Mouse (Mus musculus) layer of hippocampus, adult 8-10 months (tissue): ENCODE results near the gene Tmem242. TPM values are rescaled to one million over a fixed set of nuclear protein-coding genes. Genes with fewer than 3 reads are reported as not detected.
"Not testable (repeated sequence)": the region's sequence is repeated elsewhere in the genome, so short reads cannot be mapped to it uniquely, and the experiment has no call there.

Experiments
- DNase-seq, 2 experiments: peaks; one replicate each; pipeline ENCODE4 v3.0.0; 2022; ENCODE audit warnings: low spot score in 2 of 2
- total RNA-seq, 4 experiments: library from RNA; stranded (reverse); gene quantifications; 2 replicates each; pipeline ENCODE4 v1.2.4; 2022

The Tmem242 gene
- 10 to 100 TPM; 69.3 to 73.1 (median 71.8) TPM for total RNA-seq

DNA sequence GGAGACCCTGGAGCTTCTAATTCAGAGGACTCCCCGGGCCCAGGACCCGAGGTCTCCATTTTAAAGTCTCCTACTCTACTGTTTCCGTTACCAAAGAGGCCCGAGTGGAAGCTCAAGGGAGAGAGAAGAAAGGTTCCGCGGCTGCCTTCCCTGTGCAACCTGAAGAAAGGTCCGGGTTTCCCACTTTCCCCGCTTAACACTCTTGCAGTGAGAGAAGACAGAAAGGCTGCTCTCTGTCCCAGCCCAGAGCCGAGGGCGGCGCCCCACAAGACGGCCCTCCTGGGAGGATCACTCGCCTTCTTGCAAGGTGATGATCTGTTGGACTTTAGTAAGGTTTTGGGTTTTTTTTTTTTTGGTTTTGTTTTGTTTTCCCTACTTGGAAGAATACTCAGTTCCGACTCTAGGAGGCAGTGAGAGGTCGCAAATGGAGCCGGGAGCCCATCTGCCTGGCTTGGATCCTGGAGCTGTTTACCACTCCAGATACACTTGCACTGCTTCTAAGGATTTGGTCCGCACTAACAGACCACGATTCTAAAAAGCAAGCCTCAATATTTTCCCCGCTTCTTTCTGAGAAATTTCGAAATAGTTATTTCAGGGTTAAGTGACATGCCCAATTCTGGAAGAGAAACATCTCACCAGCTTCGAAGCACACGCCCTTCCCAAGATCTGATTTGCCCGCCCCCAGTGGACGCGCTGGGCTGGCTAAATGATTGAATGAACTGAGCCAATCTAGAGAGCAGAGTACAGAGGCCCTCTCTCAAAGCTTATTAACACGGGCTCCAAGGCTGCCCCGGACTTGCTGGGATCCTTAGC, at the start of gene Tmem242:
TSS of gene Tmem242 (minus strand) at position 101 of the 813 bp plus-strand sequence.
- DNase-seq, result peak; percentile 81 to 94

DNA sequence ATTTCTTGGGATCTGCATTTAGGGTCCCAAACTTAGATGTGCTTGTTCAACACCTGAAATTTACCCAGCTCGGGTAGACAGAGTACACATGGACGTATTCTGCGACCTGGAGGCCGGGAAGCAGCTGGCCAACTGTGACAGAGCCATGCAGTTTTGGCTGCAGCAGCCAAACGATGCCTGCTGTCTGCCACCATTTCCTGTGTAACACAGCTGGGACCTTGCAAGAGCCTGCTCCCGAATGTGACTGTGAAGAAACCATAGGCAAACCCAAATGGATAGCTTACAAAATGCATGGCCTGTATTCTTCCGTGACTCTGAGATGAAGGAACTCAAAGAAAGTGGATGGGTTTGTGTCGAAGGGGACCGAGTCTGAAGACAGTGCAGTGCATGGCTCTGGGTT, 48.1 kb upstream of the Tmem242 start:
- no peak for DNase-seq

DNA sequence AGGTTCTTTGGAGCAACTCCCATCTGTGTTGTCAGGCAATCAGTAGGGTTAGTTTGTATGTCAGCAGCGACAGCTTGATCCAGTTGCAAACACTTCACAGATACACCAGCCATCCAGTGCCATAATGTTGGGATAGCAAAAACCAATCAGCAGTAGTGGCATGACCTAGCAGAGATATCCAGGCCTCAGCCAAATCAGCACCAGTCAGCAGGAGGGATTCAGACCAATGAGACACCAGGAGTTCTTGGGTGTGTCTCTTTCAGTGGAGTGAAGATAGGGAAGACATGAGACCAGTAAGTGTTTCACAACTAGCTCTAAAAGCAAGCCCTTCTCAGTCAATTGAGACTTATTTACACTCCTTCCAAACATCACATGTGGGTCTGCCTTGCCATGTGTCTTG, 44.6 kb upstream of the Tmem242 start:
- no peak for DNase-seq

DNA sequence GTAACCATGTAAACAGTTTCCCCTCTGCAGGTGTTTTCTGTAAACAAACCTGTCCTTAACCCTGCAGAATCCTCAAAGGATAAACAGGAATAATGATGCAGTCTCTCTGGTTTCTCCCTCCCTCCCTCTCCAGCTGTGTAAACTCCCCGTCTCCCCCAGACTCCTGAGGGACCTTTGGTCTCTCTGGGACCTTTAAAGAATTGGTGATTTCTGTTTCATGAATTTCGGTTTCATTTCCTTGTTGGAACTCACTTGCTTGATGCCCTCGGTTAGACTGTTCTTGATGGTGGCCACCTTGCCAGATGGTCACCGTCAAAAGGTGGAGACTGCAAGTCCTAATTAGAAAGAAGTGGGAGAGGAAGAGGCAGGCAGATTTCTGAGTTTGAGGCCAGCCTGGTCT, 43.4 kb upstream of the Tmem242 start:
- DNase-seq, result no peak

DNA sequence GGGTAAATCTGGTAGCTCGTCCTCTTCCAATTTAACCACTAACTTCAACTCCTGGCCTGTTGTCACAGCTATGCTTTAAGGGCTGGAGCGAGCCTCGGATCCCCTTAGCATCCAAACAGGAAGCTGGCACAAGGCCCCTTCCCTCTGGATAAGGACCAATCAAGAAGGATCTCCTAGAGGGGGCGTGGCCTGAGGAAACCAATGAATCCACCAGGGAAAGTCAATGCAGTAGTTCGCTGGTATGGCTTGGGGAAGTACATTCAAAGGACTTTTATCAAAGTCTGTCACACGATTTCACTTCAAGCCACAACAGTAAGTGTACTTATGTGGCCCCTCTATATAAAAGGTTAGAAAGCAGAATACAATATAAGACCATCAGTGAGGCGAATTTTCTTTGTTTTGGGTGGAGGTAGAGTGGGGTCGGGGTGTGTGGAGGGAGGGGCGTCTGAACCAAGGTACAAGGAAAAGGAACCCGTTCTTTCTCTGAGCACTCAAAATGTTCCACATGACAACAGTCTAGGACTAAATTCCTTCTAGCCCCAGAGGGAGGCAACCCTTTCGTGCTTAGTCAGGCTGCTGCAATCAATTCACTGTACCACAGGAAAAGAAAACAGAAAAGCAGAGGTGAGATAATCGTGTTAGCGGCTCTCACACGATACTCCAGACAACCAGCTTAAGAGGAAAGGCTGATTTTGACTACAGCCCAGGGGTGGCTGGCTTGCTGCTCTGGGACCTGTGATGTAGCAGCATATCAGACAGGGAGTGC, 36.1 kb upstream of the Tmem242 start:
- DNase-seq, result no peak

DNA sequence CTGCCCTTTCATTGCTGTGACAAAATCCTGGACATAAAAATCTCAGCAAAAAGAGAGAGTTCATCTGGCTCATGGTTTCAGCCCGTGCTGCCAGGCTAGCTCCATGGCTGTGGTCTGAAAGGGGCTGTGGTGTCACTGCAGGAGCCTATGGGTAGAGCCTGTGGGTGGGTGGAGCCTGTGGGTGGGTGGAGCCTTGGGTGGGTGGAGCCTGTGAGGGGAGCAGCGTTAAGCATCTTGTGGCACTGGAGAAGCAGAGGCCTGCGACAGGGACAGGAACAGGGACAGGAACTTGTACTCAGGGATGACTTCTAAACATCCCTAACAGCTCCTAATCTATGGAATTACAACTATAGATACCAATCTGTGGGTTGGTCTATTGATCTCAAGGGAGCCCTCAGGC, 32.2 kb upstream of the Tmem242 start:
- no peak for DNase-seq

- no peak for DNase-seq
Observed at GRCm38 (mm10) chr17:5467177-5467576, 27.1 kb upstream of the Tmem242 start.

DNA sequence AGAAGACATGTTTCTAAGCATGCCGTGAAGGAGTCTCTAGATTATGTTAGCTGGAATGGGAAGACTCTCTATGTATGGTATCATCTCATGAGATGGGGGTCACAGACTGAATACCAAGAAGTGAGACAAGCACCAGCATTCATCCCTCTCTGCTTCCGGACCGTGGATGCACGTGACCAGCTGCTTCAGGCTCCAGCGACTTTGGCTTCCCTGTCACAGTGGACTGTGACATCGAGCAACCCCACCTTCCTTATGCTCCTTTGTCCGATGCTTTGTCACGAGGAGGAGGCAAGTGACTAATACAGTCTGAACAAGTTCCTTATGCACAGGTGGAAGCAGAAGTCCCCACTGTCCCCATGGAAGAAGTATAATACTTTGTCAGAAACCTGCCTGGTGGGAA, 26.7 kb upstream of the Tmem242 start:
- no peak for DNase-seq

GRCm38 (mm10) chr17:5463912-5464311, 23.9 kb upstream of the Tmem242 start:
- no peak for DNase-seq

DNA sequence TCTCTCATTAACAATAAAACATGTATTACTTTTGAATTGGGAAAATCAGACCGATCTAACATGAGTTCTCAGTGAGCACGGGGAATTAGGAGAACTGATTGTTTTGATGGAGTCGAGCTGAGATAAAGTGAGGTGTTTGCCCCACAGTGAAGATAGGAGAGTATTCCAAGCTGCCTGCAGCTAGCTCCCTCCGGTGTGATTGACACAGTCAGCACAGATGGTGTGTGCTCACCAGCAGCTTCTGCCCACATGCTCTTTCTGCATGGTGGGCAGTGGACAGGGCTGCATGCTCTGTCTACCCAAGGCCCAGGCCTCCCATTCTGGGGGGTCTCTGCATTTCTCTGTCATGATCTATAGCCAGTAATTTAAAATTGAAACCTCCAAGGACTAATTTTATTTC, 13.6 kb upstream of the Tmem242 start:
- DNase-seq, result no peak

GRCm38 (mm10) chr17:5443751-5444150, 3.7 kb upstream of the Tmem242 start:
- DNase-seq, result no peak

DNA sequence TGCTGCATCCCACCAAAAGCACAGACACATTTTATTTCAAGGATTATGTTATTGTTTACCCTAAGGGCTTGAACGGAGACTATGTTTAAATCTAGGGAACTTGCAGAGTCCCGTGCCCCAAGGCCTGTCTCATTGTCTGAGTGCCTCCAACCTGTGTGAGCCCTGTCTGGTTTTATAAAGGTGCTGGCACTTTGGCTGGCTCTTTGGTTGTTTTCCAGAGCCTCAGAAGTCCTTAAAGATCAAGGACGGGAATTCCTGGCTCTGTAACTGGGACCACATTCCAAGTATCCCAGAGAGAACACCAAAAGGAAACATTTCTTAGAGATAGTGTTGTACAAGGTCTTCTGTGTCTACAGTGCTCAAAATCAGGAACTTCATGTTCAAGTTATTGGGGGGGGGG, 3.2 kb upstream of the Tmem242 start:
- no peak for DNase-seq

GRCm38 (mm10) chr17:5442403-5442802, 2.3 kb upstream of the Tmem242 start:
- DNase-seq, result not testable (repeated sequence)

- DNase-seq, result no peak
Observed at GRCm38 (mm10) chr17:5439831-5440158, 264 bp downstream of the Tmem242 start.

DNA sequence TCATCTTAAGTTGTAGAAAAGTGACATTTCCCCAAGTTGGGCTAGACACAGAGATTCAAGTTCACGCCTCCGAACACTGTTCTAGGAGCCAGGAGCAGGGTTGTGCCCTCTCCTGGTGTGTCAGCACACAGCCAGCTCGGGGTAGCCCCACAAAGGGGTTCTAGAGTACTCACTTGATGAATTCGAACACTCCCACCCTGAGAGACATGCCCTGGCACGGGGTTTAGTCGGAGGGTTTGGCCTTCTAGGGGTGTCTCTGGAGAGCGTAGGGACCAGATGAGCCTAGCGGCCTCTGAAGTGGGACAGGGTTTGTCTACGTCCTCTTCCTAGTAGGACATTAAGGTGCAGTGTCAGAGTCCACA, 10.3 kb downstream of the Tmem242 start:
- DNase-seq, result no peak

DNA sequence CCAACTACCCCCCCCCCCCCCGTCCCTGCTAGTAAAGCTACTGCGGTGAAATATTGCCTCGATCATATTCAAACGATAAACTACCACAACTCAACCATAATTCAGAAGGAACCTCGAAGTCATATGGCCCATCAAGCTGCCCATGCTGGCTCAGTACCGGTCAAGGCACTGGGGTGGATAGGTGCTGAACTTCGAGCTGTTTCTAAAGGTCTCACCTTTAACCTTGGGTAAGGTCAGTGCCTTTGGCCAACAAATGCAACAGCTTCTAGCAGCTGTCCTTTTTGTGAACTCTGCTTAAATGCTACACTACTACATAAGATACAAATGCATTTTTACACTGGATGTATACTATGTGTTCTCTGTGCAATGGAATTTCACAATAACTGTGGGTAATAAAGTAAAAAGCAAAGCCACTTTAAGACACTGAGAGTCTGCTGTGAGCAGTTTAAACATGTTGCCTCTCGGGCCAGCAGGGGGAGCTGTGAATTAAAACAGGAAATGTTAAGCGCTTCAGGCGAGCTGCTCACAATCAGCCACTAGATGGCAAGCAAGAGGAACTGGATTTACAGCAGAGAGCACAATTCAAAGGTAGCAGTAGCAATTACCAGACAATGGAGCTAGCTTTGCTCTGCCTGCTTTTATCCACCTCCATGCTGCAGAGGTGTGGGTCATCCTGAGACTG, 10.8 kb downstream of the Tmem242 start:
- peak; percentile 87 to 96 for DNase-seq

DNA sequence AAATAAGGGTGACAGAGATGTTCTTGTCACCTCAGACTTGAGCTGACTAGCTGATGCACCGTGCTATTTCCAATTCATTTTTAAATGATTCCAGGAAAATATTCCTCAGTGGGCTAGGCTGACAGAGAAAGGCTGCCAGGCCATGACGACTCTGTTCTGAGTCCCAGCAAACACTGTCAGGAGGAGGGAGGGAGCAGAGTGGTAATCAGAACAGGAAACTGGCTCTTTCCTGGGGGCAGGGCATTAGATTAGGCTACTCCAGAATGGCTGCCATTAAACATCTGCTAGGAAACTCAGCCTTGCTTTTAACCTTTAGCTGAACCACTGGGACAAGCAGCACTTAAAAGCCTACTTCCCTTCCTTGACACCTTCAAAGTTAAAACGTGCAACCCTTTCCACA, 14.9 kb downstream of the Tmem242 start:
- DNase-seq, result no peak

- no peak for DNase-seq
Observed at GRCm38 (mm10) chr17:5424156-5424555, 15.9 kb downstream of the Tmem242 start.

GRCm38 (mm10) chr17:5421835-5422234, 18.2 kb downstream of the Tmem242 start:
- no peak for DNase-seq

DNA sequence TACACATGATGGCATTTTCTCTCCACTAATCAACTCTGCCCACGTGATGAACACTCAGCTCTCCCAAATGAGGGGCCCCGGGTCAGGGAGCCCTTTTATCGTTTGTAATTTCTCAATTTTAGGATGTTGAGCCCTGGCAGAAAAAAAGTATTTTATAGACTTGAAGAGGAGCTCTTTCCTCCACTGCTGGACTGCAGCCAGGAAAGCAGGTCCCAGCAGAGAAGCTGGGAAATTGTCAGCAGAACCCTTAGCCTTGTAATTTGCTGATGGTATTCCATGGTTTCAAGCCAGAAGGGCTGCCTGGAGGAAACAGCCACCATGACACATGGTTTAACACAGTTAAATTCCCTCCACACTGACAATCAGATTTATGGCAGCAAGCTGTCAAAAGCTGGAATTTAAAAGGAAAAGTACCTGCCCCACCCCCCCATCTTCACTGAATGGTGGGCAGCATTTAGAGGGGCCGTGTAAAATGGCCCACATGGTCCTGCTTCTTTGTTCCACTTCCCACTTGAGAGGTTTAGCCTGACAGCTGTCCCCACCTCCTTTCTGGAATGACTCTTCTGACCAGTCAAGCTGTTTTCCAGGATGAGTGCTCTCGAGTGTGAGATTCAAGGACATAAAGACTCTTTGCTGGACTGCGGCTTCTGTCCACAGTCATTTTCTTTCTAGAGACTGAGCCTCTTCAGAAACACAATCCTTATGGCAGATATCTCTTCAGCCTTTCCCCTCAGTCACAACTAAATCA, 20.1 kb downstream of the Tmem242 start:
- no peak for DNase-seq

DNA sequence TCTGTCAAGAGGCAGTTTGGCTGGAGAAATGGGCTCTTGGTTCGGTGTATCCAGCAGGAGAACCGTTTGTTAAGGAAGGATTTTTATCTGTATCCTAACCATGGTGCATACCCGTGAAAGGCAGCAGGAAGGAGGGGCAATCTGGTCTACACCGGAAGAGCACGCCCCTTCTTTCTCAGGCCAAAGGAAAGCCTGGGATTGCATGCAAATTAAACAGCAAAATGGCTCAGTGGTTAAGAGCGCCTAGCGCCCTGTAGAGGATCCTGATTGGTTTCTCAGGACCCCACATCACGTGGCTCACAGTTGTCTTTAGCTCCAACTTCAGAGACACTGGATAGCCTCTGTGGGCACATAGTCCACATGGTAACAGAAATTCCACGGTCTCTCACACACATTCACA, 21.0 kb downstream of the Tmem242 start:
- DNase-seq, result no peak

DNA sequence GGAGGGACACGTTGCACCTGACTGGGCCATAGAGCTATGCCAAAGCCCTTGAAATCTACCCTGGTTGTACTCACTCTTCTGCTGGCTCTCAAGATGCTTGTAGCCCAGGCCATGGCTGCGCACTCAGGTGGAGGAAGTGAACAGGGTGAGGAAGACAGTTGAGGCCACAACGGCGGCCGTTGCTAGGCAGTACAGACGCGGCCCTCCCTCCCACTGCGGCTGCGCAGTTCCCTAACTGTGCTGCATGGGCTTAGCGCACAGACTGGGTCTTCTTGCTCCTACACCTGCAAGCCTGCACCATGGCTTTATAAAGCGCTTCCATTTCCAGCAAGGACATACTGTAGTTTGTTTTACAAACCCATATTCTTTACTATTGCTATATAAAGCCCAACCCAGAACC, 21.5 kb downstream of the Tmem242 start, which contains the start of gene Ldhal6b:
TSS of gene Ldhal6b (minus strand) at position 223 of the 400 bp plus-strand sequence.
- DNase-seq, result no peak
